Mouse (Mus musculus): ENCODE data around the gene Krtap19-4. TPM values are rescaled to one million over a fixed set of nuclear protein-coding genes. Genes with fewer than 3 reads are reported as not detected.

The Krtap19-4 gene
- not detected in 2 replicates for polyA plus RNA-seq (2015; fragmentation: Nextera tagmentation; extraction: Ambion mirVana)

GRCm38 (mm10) chr16:88884989-88885388 lies at the start of gene Krtap19-4:
Gene Krtap19-4, minus strand, starts transcription at chr16:88885089.

GRCm38 (mm10) chr16:88932165-88932564 lies 47.3 kb upstream of the Krtap19-4 start, which contains the start of gene Krtap19-9b:
Gene Krtap19-9b, minus strand, starts transcription at chr16:88932265.

GRCm38 (mm10) chr16:88896357-88896756 lies 11.5 kb upstream of the Krtap19-4 start, which contains the start of gene Krtap19-5:
Gene Krtap19-5, minus strand, starts transcription at chr16:88896457.

GRCm38 (mm10) chr16:88877938-88878337 lies 7.0 kb downstream of the Krtap19-4 start, which contains the start of gene Krtap19-3:
Gene Krtap19-3, minus strand, starts transcription at chr16:88878038.

GRCm38 (mm10) chr16:88874169-88874568 lies 10.7 kb downstream of the Krtap19-4 start, which contains the start of gene Krtap19-2:
Gene Krtap19-2, minus strand, starts transcription at chr16:88874269.

GRCm38 (mm10) chr16:88869311-88869710 lies 15.6 kb downstream of the Krtap19-4 start, which contains the start of gene Krtap19-1:
Gene Krtap19-1, minus strand, starts transcription at chr16:88869411.

Other genes starting within 250 kb of the Krtap19-4 start
- not detected in 2 replicates for gene Krtap26-1, start 237.3 kb downstream of the Krtap19-4 start, polyA plus RNA-seq (2015; fragmentation: Nextera tagmentation; extraction: Ambion mirVana)
- not detected in 2 replicates for gene Krtap27-1, start 213.4 kb downstream of the Krtap19-4 start, polyA plus RNA-seq (2015; fragmentation: Nextera tagmentation; extraction: Ambion mirVana)
- gene 2310061N02Rik, start 177.1 kb downstream of the Krtap19-4 start, polyA plus RNA-seq (2015; fragmentation: Nextera tagmentation; extraction: Ambion mirVana) = 0.17 TPM in 1 of 2 replicates, not detected in the other
- not detected in 2 replicates for gene Krtap13-1, start 156.2 kb downstream of the Krtap19-4 start, polyA plus RNA-seq (2015; fragmentation: Nextera tagmentation; extraction: Ambion mirVana)
- not detected in 2 replicates for gene Krtap13, start 133.5 kb downstream of the Krtap19-4 start, polyA plus RNA-seq (2015; fragmentation: Nextera tagmentation; extraction: Ambion mirVana)
- gene 2310034C09Rik, start 126.2 kb downstream of the Krtap19-4 start, polyA plus RNA-seq (2015; fragmentation: Nextera tagmentation; extraction: Ambion mirVana) = not detected in 2 replicates
- gene 2310057N15Rik, start 110.9 kb downstream of the Krtap19-4 start, polyA plus RNA-seq (2015; fragmentation: Nextera tagmentation; extraction: Ambion mirVana) = not detected in 2 replicates
- gene Gm5965, start 107.2 kb downstream of the Krtap19-4 start, polyA plus RNA-seq (2015; fragmentation: Nextera tagmentation; extraction: Ambion mirVana) = not detected in 2 replicates
- not detected in 2 replicates for gene Gm20741, start 72.9 kb downstream of the Krtap19-4 start, polyA plus RNA-seq (2015; fragmentation: Nextera tagmentation; extraction: Ambion mirVana)
- gene Krtap15, start 64.9 kb downstream of the Krtap19-4 start, polyA plus RNA-seq (2015; fragmentation: Nextera tagmentation; extraction: Ambion mirVana) = not detected in 2 replicates
- not detected in 2 replicates for gene Krtap14, start 58.9 kb downstream of the Krtap19-4 start, polyA plus RNA-seq (2015; fragmentation: Nextera tagmentation; extraction: Ambion mirVana)
- not detected in 2 replicates for gene Krtap19-1, start 15.7 kb downstream of the Krtap19-4 start, polyA plus RNA-seq (2015; fragmentation: Nextera tagmentation; extraction: Ambion mirVana)
- not detected in 2 replicates for gene Krtap19-2, start 10.8 kb downstream of the Krtap19-4 start, polyA plus RNA-seq (2015; fragmentation: Nextera tagmentation; extraction: Ambion mirVana)
- gene Krtap19-3, start 7.1 kb downstream of the Krtap19-4 start, polyA plus RNA-seq (2015; fragmentation: Nextera tagmentation; extraction: Ambion mirVana) = not detected in 2 replicates
- not detected in 2 replicates for gene Krtap19-5, start 11.4 kb upstream of the Krtap19-4 start, polyA plus RNA-seq (2015; fragmentation: Nextera tagmentation; extraction: Ambion mirVana)
- gene Krtap19-9b, start 47.2 kb upstream of the Krtap19-4 start, polyA plus RNA-seq (2015; fragmentation: Nextera tagmentation; extraction: Ambion mirVana) = not detected in 2 replicates
- gene Krtap16-3, start 77.8 kb upstream of the Krtap19-4 start, polyA plus RNA-seq (2015; fragmentation: Nextera tagmentation; extraction: Ambion mirVana) = not detected in 2 replicates
- gene Krtap22-2, start 125.7 kb upstream of the Krtap19-4 start, polyA plus RNA-seq (2015; fragmentation: Nextera tagmentation; extraction: Ambion mirVana) = not detected in 2 replicates
- not detected in 2 replicates for gene Gm10229, start 130.2 kb upstream of the Krtap19-4 start, polyA plus RNA-seq (2015; fragmentation: Nextera tagmentation; extraction: Ambion mirVana)
- not detected in 2 replicates for gene Krtap6-1, start 146.6 kb upstream of the Krtap19-4 start, polyA plus RNA-seq (2015; fragmentation: Nextera tagmentation; extraction: Ambion mirVana)
- gene Gm10228, start 156.4 kb upstream of the Krtap19-4 start, polyA plus RNA-seq (2015; fragmentation: Nextera tagmentation; extraction: Ambion mirVana) = not detected in 2 replicates
- not detected in 2 replicates for gene Krtap6-5, start 162.8 kb upstream of the Krtap19-4 start, polyA plus RNA-seq (2015; fragmentation: Nextera tagmentation; extraction: Ambion mirVana)
- not detected in 2 replicates for gene 1110025L11Rik, start 178.9 kb upstream of the Krtap19-4 start, polyA plus RNA-seq (2015; fragmentation: Nextera tagmentation; extraction: Ambion mirVana)
- not detected in 2 replicates for gene Krtap6-3, start 198.9 kb upstream of the Krtap19-4 start, polyA plus RNA-seq (2015; fragmentation: Nextera tagmentation; extraction: Ambion mirVana)